Mouse (Mus musculus): ENCODE data around the gene 2810004N23Rik. TPM values are rescaled to one million over a fixed set of nuclear protein-coding genes. Genes with fewer than 3 reads are reported as not detected.

Gene 2810004N23Rik
- polyA plus RNA-seq, 1 experiment from 2014 or later = 42.1 TPM

DNA sequence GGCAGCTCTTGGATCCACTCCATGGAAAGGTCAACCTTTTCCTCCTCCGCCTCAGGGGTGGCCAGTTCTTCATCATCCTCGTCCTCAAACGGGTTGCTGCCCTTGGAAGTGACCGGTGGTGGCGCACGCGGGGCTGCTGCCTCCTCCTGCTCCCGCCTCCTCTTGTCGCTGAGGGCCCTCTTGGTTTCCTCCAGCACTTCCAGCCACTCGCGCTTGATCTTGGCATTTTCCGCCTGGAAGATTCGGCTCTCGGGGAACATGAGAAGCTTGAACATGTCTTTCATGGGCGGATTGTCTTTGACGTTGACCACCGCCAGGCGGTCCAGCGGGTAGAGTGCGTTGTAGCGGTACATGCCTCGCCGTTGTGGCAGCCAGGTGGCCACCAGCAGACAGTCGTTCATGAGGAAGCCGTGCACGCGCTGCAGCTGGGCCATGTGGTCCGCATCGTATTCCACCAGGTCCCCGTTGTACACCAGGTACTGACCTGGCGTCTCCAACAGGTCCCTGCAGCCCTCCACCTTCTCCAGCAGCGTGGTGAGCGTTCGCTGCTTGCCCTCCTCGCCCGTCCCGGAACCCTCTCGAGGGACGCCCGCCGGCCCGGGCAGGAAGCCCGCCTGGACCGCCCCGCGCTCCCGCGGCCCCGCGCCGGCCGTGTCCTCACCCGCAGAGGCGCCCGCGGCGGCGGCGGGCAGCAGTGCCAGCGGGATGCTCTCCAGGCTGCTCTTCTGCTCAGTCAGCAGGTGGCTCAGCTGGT, 33.9 kb upstream of the 2810004N23Rik start:
- under 1% methylated on average over 60 of the region's 60 CpGs for WGBS
- peak; percentile 47 for ATAC-seq (ENCODE audit: insufficient read depth, low FRiP score)
- peaks cover 16% of the 10 kb centered on the region for H3K4me1 ChIP-seq (ENCODE audit: control insufficient read depth, insufficient read depth, low read length)
- H3K9ac ChIP-seq (ENCODE audit: low read length) = peak overlapping the region; percentile 91
- peaks cover 5% of the 10 kb centered on the region for H3K36me3 ChIP-seq (ENCODE audit: control insufficient read depth, insufficient read depth, low read length)
- H3K4me3 ChIP-seq (replicated peaks; ENCODE audit: low read length) = peak overlapping the region; percentile 96
- no peaks in the 10 kb centered on the region for H3K27me3 ChIP-seq (ENCODE audit: control insufficient read depth, insufficient read depth, low read length)
- peak overlapping the region; percentile 89 for H3K27ac ChIP-seq (ENCODE audit: low read length)
- no peaks in the 10 kb centered on the region for H3K9me3 ChIP-seq (replicated peaks; ENCODE audit: control insufficient read depth, low read length)
- peak overlapping the region; percentile 89 for H3K4me2 ChIP-seq (ENCODE audit: low read depth, low read length)

DNA sequence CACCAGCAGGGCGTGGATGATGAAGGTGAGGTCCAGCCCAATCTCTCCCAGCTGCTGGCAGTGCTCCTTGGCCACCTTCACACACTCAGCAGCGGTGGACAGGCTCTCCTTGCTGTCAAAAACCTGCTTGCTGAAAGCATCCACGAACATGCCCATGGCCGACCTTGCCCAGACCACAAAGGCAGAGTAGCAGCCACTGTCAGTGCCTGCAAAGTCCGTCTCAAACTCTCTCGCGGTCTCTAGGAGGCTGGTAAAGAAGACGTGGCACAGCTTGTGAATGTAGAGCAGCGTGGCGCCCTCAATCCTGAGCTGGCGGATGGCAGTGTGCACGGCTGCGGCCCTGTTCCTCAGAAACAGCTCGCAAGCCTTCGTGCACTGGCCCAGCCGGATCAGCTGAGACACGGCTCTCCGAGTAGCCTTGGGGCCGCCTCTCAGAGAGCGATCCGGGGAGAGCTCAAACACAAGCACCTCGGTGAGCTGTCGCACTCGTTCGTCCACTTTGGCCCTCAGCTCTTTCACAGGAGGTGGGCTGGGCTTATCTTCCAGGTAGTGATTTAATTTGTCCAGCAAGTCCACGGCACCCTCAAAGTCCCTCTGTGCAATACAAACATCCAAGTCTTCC, 33.2 kb upstream of the 2810004N23Rik start:
- Histone ChIP-seq H3K27me3 (ENCODE audit: control insufficient read depth, insufficient read depth, low read length) (no peaks in the 10 kb centered on the region), H3K36me3 (ENCODE audit: control insufficient read depth, insufficient read depth, low read length) (no peaks in the 10 kb centered on the region; the same call in none of the 2 replicates), H3K9ac (ENCODE audit: low read length) (peak overlapping the region; percentile 91), H3K4me2 (ENCODE audit: low read depth, low read length) (peak overlapping the region; percentile 89), H3K4me1 (ENCODE audit: control insufficient read depth, insufficient read depth, low read length) (peaks cover 16% of the 10 kb centered on the region), H3K4me3 (replicated peaks; ENCODE audit: low read length) (peak overlapping the region; percentile 96), H3K27ac (ENCODE audit: low read length) (peak overlapping the region; percentile 89), H3K9me3 (replicated peaks; ENCODE audit: control insufficient read depth, low read length) (no peaks in the 10 kb centered on the region)
- 56% methylated on average over 26 of the region's 26 CpGs for WGBS
- peak; percentile 49 for ATAC-seq (ENCODE audit: insufficient read depth, low FRiP score)

DNA sequence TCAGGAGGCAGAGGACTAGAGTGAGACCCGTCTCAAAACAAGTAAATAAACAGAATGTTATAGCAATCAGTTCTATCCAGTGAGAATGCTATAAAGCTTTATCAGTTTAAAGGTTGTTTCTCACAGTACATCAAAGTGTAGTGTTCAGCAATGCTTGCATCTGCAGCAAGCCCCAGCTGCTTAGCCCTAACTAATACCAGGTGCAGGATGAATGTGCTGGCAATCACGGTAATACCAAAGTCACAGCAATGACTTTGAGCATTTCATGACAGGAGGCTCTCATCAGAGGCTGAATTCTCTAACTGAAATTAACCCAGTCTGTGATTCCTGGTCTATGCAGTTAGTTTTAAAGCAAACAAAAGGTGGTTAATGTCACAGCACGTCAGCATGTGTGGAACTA, 29.7 kb upstream of the 2810004N23Rik start:
- H3K4me2 ChIP-seq (ENCODE audit: low read depth, low read length) = no peak overlapping the region
- no peaks in the 10 kb centered on the region for H3K9me3 ChIP-seq (replicated peaks; ENCODE audit: control insufficient read depth, low read length)
- 62% methylated on average over 3 of the region's 3 CpGs for WGBS
- peaks cover 16% of the 10 kb centered on the region for H3K36me3 ChIP-seq (ENCODE audit: control insufficient read depth, insufficient read depth, low read length)
- peaks cover 10% of the 10 kb centered on the region; the same call in 1 of the 2 replicates for H3K4me1 ChIP-seq (ENCODE audit: control insufficient read depth, insufficient read depth, low read length)
- no peak overlapping the region for H3K9ac ChIP-seq (ENCODE audit: low read length)
- ATAC-seq (ENCODE audit: insufficient read depth, low FRiP score) = no peak
- no peaks in the 10 kb centered on the region for H3K27me3 ChIP-seq (ENCODE audit: control insufficient read depth, insufficient read depth, low read length)
- no peak overlapping the region for H3K27ac ChIP-seq (ENCODE audit: low read length)
- no peak overlapping the region for H3K4me3 ChIP-seq (replicated peaks; ENCODE audit: low read length)

DNA sequence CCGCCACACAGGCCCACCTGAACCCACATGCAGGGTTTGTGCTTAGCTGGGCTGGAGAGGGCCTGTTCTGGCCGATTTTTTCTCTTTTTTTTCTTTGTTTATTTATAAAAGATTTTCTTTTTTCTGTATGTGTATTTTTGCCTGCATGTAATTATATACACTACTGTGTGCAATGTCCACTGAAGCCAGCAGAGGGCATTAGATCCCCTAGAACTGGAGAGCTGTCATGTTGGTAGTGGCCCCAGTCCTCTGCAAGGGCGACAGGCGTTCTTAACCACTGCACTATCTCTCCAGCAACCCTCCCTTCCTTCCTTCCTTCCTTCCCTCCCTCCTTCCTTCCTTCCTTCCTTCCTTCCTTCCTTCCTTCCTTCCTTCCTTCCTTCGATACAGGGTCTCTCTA, 25.5 kb upstream of the 2810004N23Rik start:
- H3K36me3 ChIP-seq (ENCODE audit: control insufficient read depth, insufficient read depth, low read length) = peaks cover 34% of the 10 kb centered on the region

DNA sequence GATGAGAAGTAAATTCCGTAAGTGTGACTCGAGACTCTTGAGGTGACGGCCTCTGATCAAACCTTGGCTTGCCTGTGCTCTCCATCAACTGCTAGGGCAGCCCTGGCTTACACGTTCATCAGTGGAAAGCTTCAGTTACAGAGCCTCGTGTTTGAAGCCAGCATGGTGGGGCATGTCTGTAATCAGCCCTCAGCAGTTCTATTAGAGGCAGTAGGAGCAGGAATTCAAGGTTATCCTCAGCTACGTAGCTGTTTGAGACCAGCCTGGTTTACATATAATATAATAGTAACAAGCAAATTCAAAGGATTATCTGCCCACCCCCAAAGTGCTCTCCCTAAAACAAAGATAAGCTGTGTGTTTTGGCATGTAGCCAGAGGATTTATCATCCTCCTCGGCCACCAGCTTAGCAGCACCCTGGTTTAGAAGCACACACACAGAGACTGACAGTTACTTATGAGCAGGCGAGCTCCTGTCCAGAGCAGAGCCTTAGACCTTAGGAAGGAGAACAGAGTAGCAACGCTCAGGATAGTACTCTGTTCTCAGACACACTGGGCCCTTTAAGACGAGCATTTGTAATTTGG, 16.1 kb upstream of the 2810004N23Rik start:
- no peaks in the 10 kb centered on the region for H3K9me3 ChIP-seq (replicated peaks; ENCODE audit: control insufficient read depth, low read length)
- H3K4me3 ChIP-seq (replicated peaks; ENCODE audit: low read length) = no peak overlapping the region
- H3K36me3 ChIP-seq (ENCODE audit: control insufficient read depth, insufficient read depth, low read length) = peaks cover 55% of the 10 kb centered on the region
- 65% methylated on average over 10 of the region's 10 CpGs for WGBS
- H3K9ac ChIP-seq (ENCODE audit: low read length) = no peak overlapping the region
- H3K4me2 ChIP-seq (ENCODE audit: low read depth, low read length) = no peak overlapping the region
- H3K27ac ChIP-seq (ENCODE audit: low read length) = no peak overlapping the region
- no peak; the same call in 1 of the 2 replicates for ATAC-seq (ENCODE audit: insufficient read depth, low FRiP score)
- no peaks in the 10 kb centered on the region for H3K27me3 ChIP-seq (ENCODE audit: control insufficient read depth, insufficient read depth, low read length)
- no peaks in the 10 kb centered on the region for H3K4me1 ChIP-seq (ENCODE audit: control insufficient read depth, insufficient read depth, low read length)

More for the DNA sequence above, 25.5 kb upstream of the 2810004N23Rik start:
- Histone ChIP-seq H3K4me1 (ENCODE audit: control insufficient read depth, insufficient read depth, low read length) (no peaks in the 10 kb centered on the region), H3K4me2 (ENCODE audit: low read depth, low read length) (no peak overlapping the region), H3K9ac (ENCODE audit: low read length) (no peak overlapping the region), H3K9me3 (replicated peaks; ENCODE audit: control insufficient read depth, low read length) (no peaks in the 10 kb centered on the region), H3K4me3 (replicated peaks; ENCODE audit: low read length) (no peak overlapping the region), H3K27me3 (ENCODE audit: control insufficient read depth, insufficient read depth, low read length) (no peaks in the 10 kb centered on the region), H3K27ac (ENCODE audit: low read length) (no peak overlapping the region)
- no peak for ATAC-seq (ENCODE audit: insufficient read depth, low FRiP score)
- 88% methylated on average over 5 of the region's 5 CpGs for WGBS

- Histone ChIP-seq H3K27ac (ENCODE audit: low read length) (no peak overlapping the region), H3K4me1 (ENCODE audit: control insufficient read depth, insufficient read depth, low read length) (no peaks in the 10 kb centered on the region), H3K4me2 (ENCODE audit: low read depth, low read length) (no peak overlapping the region), H3K4me3 (replicated peaks; ENCODE audit: low read length) (no peak overlapping the region), H3K36me3 (ENCODE audit: control insufficient read depth, insufficient read depth, low read length) (peaks cover 58% of the 10 kb centered on the region), H3K9me3 (replicated peaks; ENCODE audit: control insufficient read depth, low read length) (no peaks in the 10 kb centered on the region), H3K27me3 (ENCODE audit: control insufficient read depth, insufficient read depth, low read length) (no peaks in the 10 kb centered on the region), H3K9ac (ENCODE audit: low read length) (no peak overlapping the region)
- WGBS = 77% methylated on average over 5 of the region's 5 CpGs
- no peak for ATAC-seq (ENCODE audit: insufficient read depth, low FRiP score)
Observed at GRCm38 (mm10) chr8:124878141-124878540, 15.2 kb upstream of the 2810004N23Rik start.

DNA sequence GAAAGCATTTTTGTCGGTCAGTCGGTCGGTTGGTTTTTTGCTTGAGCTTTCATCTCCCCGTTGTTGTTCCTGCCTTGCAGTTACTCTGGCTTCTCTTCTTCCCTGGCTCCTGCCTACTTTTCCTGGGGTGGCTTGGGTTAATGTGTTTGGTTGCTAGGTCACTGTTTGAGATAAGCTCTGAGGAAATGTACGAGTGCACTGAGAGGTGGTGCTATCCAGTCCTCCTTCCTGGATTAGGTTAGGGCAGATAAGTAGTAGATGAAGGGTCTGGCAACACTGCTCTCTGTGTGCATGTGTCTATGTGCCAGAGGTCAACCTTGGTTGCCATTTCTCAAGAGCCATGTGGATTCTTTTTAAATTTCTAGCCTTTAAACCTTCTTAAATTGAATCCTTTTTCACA, 9.8 kb upstream of the 2810004N23Rik start:
- Histone ChIP-seq H3K36me3 (ENCODE audit: control insufficient read depth, insufficient read depth, low read length) (peaks cover 28% of the 10 kb centered on the region), H3K4me3 (replicated peaks; ENCODE audit: low read length) (no peak overlapping the region), H3K4me1 (ENCODE audit: control insufficient read depth, insufficient read depth, low read length) (no peaks in the 10 kb centered on the region), H3K9ac (ENCODE audit: low read length) (no peak overlapping the region), H3K9me3 (replicated peaks; ENCODE audit: control insufficient read depth, low read length) (no peaks in the 10 kb centered on the region), H3K27me3 (ENCODE audit: control insufficient read depth, insufficient read depth, low read length) (no peaks in the 10 kb centered on the region), H3K27ac (ENCODE audit: low read length) (no peak overlapping the region), H3K4me2 (ENCODE audit: low read depth, low read length) (no peak overlapping the region)
- WGBS = 67% methylated on average over 5 of the region's 5 CpGs
- ATAC-seq (ENCODE audit: insufficient read depth, low FRiP score) = peak; percentile 73

DNA sequence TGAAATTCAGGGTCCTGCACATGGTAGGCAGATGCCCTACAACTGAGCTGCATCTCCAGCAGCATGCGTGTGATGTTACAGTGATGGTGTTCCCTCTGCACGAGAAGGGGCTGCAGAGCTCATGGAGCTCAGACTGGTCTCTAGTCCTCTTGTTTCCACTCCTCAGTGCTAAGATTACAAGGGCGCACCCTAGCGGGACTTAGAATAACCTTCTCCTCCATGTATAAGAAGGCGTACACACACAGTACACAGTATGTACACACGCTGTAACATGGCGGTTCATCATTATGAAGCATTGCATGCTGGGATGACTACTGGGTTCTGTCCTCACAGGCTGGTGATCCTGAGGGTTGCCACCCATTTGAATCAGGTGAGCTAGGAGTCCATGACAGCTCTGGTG, 9.2 kb upstream of the 2810004N23Rik start:
- 89% methylated on average over 7 of the region's 7 CpGs for WGBS
- Histone ChIP-seq H3K9ac (ENCODE audit: low read length) (no peak overlapping the region), H3K4me2 (ENCODE audit: low read depth, low read length) (no peak overlapping the region), H3K4me3 (replicated peaks; ENCODE audit: low read length) (no peak overlapping the region), H3K27ac (ENCODE audit: low read length) (no peak overlapping the region), H3K36me3 (ENCODE audit: control insufficient read depth, insufficient read depth, low read length) (peaks cover 23% of the 10 kb centered on the region), H3K27me3 (ENCODE audit: control insufficient read depth, insufficient read depth, low read length) (no peaks in the 10 kb centered on the region), H3K4me1 (ENCODE audit: control insufficient read depth, insufficient read depth, low read length) (no peaks in the 10 kb centered on the region), H3K9me3 (replicated peaks; ENCODE audit: control insufficient read depth, low read length) (no peaks in the 10 kb centered on the region)
- ATAC-seq (ENCODE audit: insufficient read depth, low FRiP score) = no peak

- no peak overlapping the region for H3K4me2 ChIP-seq (ENCODE audit: low read depth, low read length)
- no peak overlapping the region for H3K4me3 ChIP-seq (replicated peaks; ENCODE audit: low read length)
- no peak overlapping the region for H3K27ac ChIP-seq (ENCODE audit: low read length)
- no peak for ATAC-seq (ENCODE audit: insufficient read depth, low FRiP score)
- H3K9ac ChIP-seq (ENCODE audit: low read length) = no peak overlapping the region
- peaks cover 19% of the 10 kb centered on the region; the same call in 1 of the 2 replicates for H3K36me3 ChIP-seq (ENCODE audit: control insufficient read depth, insufficient read depth, low read length)
- H3K4me1 ChIP-seq (ENCODE audit: control insufficient read depth, insufficient read depth, low read length) = no peaks in the 10 kb centered on the region
- H3K9me3 ChIP-seq (replicated peaks; ENCODE audit: control insufficient read depth, low read length) = no peaks in the 10 kb centered on the region
- H3K27me3 ChIP-seq (ENCODE audit: control insufficient read depth, insufficient read depth, low read length) = no peaks in the 10 kb centered on the region
- 88% methylated on average over 7 of the region's 7 CpGs for WGBS
Observed at GRCm38 (mm10) chr8:124871474-124871873, 8.6 kb upstream of the 2810004N23Rik start.
